Mouse (Mus musculus): Measurements from ENCODE around the gene Tpra1. TPM values are rescaled to one million over a fixed set of nuclear protein-coding genes. Genes with fewer than 3 reads are reported as not detected.

The Tpra1 gene
- polyA plus RNA-seq, 1 experiment = 156 TPM

- no peaks in the 10 kb centered on the region for H3K4me1 ChIP-seq (ENCODE audit: control insufficient read depth, insufficient read depth, insufficient read length, low read length)
- no peak for TF ChIP-seq POLR2A (IDR thresholded peaks at IDR 0.05; ENCODE audit: low read depth, low read length)
- TF ChIP-seq CTCF (IDR thresholded peaks at IDR 0.05; ENCODE audit: extremely low read depth, insufficient read length, insufficient replicate concordance, low read depth, low read length) = no peak
- H3K27ac ChIP-seq (ENCODE audit: insufficient read depth, low read depth, low read length) = no peak overlapping the region; the same call in 1 of the 2 replicates
- H3K27me3 ChIP-seq (ENCODE audit: control insufficient read depth, insufficient read depth, low read length) = no peaks in the 10 kb centered on the region
- 68% methylated on average over 12 of the region's 12 CpGs for WGBS
- no peaks in the 10 kb centered on the region for H3K36me3 ChIP-seq (ENCODE audit: control insufficient read depth, insufficient read depth, low read length)
- H3K4me3 ChIP-seq (ENCODE audit: low read depth, low read length) = no peak overlapping the region
Observed at GRCm38 (mm10) chr6:88939281-88940089, 37.4 kb downstream of the Tpra1 start.

GRCm38 (mm10) chr6:88940090-88940916 lies 38.3 kb downstream of the Tpra1 start:
- H3K27ac ChIP-seq (ENCODE audit: insufficient read depth, low read depth, low read length) = no peak overlapping the region
- no peaks in the 10 kb centered on the region for H3K4me1 ChIP-seq (ENCODE audit: control insufficient read depth, insufficient read depth, insufficient read length, low read length)
- TF ChIP-seq POLR2A (IDR thresholded peaks at IDR 0.05; ENCODE audit: low read depth, low read length) (no peak), CTCF (IDR thresholded peaks at IDR 0.05; ENCODE audit: extremely low read depth, insufficient read length, insufficient replicate concordance, low read depth, low read length) (no peak)
- WGBS = 70% methylated on average over 9 of the region's 9 CpGs
- no peaks in the 10 kb centered on the region for H3K27me3 ChIP-seq (ENCODE audit: control insufficient read depth, insufficient read depth, low read length)
- H3K36me3 ChIP-seq (ENCODE audit: control insufficient read depth, insufficient read depth, low read length) = no peaks in the 10 kb centered on the region
- no peak overlapping the region for H3K4me3 ChIP-seq (ENCODE audit: low read depth, low read length)

- no peak overlapping the region for H3K27ac ChIP-seq (ENCODE audit: insufficient read depth, low read depth, low read length)
- H3K4me3 ChIP-seq (ENCODE audit: low read depth, low read length) = no peak overlapping the region
- no peaks in the 10 kb centered on the region for H3K4me1 ChIP-seq (ENCODE audit: control insufficient read depth, insufficient read depth, insufficient read length, low read length)
- no peaks in the 10 kb centered on the region for H3K27me3 ChIP-seq (ENCODE audit: control insufficient read depth, insufficient read depth, low read length)
- no peaks in the 10 kb centered on the region for H3K36me3 ChIP-seq (ENCODE audit: control insufficient read depth, insufficient read depth, low read length)
- TF ChIP-seq POLR2A (IDR thresholded peaks at IDR 0.05; ENCODE audit: low read depth, low read length) (no peak), CTCF (IDR thresholded peaks at IDR 0.05; ENCODE audit: extremely low read depth, insufficient read length, insufficient replicate concordance, low read depth, low read length) (no peak)
- 62% methylated on average over 4 of the region's 4 CpGs for WGBS
Observed at GRCm38 (mm10) chr6:88941628-88942027, 39.6 kb downstream of the Tpra1 start.

- H3K36me3 ChIP-seq (ENCODE audit: control insufficient read depth, insufficient read depth, low read length) = no peaks in the 10 kb centered on the region
- H3K4me3 ChIP-seq (ENCODE audit: low read depth, low read length) = no peak overlapping the region
- H3K27ac ChIP-seq (ENCODE audit: insufficient read depth, low read depth, low read length) = no peak overlapping the region
- TF ChIP-seq POLR2A (IDR thresholded peaks at IDR 0.05; ENCODE audit: low read depth, low read length) (no peak), CTCF (IDR thresholded peaks at IDR 0.05; ENCODE audit: extremely low read depth, insufficient read length, insufficient replicate concordance, low read depth, low read length) (no peak)
- WGBS = 63% methylated on average over 8 of the region's 8 CpGs
- H3K27me3 ChIP-seq (ENCODE audit: control insufficient read depth, insufficient read depth, low read length) = no peaks in the 10 kb centered on the region
- H3K4me1 ChIP-seq (ENCODE audit: control insufficient read depth, insufficient read depth, insufficient read length, low read length) = no peaks in the 10 kb centered on the region
Observed at GRCm38 (mm10) chr6:88942595-88942994, 40.5 kb downstream of the Tpra1 start.

- no peaks in the 10 kb centered on the region for H3K4me1 ChIP-seq (ENCODE audit: control insufficient read depth, insufficient read depth, insufficient read length, low read length)
- no peaks in the 10 kb centered on the region for H3K36me3 ChIP-seq (ENCODE audit: control insufficient read depth, insufficient read depth, low read length)
- 55% methylated on average over 6 of the region's 6 CpGs for WGBS
- no peak overlapping the region for H3K4me3 ChIP-seq (ENCODE audit: low read depth, low read length)
- TF ChIP-seq CTCF (IDR thresholded peaks at IDR 0.05; ENCODE audit: extremely low read depth, insufficient read length, insufficient replicate concordance, low read depth, low read length) (no peak), POLR2A (IDR thresholded peaks at IDR 0.05; ENCODE audit: low read depth, low read length) (no peak)
- no peak overlapping the region for H3K27ac ChIP-seq (ENCODE audit: insufficient read depth, low read depth, low read length)
- H3K27me3 ChIP-seq (ENCODE audit: control insufficient read depth, insufficient read depth, low read length) = no peaks in the 10 kb centered on the region
Observed at GRCm38 (mm10) chr6:88943666-88944065, 41.6 kb downstream of the Tpra1 start.

GRCm38 (mm10) chr6:88946442-88946841 lies 44.4 kb downstream of the Tpra1 start:
- no peak for TF ChIP-seq CTCF (IDR thresholded peaks at IDR 0.05; ENCODE audit: extremely low read depth, insufficient read length, insufficient replicate concordance, low read depth, low read length)
- TF ChIP-seq POLR2A (IDR thresholded peaks at IDR 0.05; ENCODE audit: low read depth, low read length) = no peak
- 46% methylated on average over 6 of the region's 6 CpGs for WGBS

GRCm38 (mm10) chr6:88947771-88948170 lies 45.7 kb downstream of the Tpra1 start:
- no peaks in the 10 kb centered on the region for H3K27me3 ChIP-seq (ENCODE audit: control insufficient read depth, insufficient read depth, low read length)
- H3K4me3 ChIP-seq (ENCODE audit: low read depth, low read length) = no peak overlapping the region
- no peaks in the 10 kb centered on the region for H3K4me1 ChIP-seq (ENCODE audit: control insufficient read depth, insufficient read depth, insufficient read length, low read length)
- no peak overlapping the region for H3K27ac ChIP-seq (ENCODE audit: insufficient read depth, low read depth, low read length)
- TF ChIP-seq POLR2A (IDR thresholded peaks at IDR 0.05; ENCODE audit: low read depth, low read length) (no peak), CTCF (IDR thresholded peaks at IDR 0.05; ENCODE audit: extremely low read depth, insufficient read length, insufficient replicate concordance, low read depth, low read length) (no peak)
- no peaks in the 10 kb centered on the region for H3K36me3 ChIP-seq (ENCODE audit: control insufficient read depth, insufficient read depth, low read length)

More at GRCm38 (mm10) chr6:88946442-88946841, 44.4 kb downstream of the Tpra1 start:
- Histone ChIP-seq H3K4me3 (ENCODE audit: low read depth, low read length) (no peak overlapping the region), H3K36me3 (ENCODE audit: control insufficient read depth, insufficient read depth, low read length) (no peaks in the 10 kb centered on the region), H3K4me1 (ENCODE audit: control insufficient read depth, insufficient read depth, insufficient read length, low read length) (no peaks in the 10 kb centered on the region), H3K27me3 (ENCODE audit: control insufficient read depth, insufficient read depth, low read length) (no peaks in the 10 kb centered on the region), H3K27ac (ENCODE audit: insufficient read depth, low read depth, low read length) (no peak overlapping the region)
